In the genomic region with DNA sequence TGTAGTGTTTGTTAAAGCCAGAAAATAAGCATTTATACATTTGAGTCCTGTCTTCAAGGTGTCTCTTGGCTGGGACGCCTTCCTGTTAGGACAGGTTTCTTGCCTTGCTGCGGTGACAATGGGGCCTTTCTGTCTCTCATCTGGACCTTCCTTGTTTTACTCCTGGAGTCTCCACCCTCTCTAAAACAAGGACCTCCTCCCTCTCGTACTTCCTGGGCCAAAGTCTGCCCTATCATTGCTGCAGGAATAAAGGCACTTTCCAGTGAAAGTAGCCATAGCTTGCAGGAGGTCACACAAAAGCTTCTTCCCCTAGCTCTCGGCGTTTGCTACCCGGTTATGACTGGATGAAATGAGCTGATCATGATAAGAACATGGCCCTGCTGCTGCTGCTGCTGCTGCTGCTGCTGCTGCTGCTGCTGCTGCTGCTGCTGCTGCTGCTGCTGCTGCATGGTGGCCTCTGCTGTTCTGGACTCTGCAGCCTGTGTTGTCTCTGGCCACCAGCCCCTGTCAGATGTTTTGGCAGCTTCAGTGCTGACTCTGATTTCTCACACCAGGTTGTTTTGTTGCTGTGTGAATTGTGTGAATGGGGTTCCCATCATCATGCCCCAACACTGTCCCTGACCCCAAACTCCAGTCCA, we compare ENCODE assay signal across 9 mouse cellular contexts.
DNase-seq lines count a peak whose midpoint lies in the region; ATAC-seq lines count a peak whose summit lies in the region.
"Had no signal": no experiment of that assay in that cellular context is flagged by ENCODE, and none has a peak within 500 bp of the region (broad histone marks: within the 10 kb centered on the region; RNA-seq: fewer than 3 reads in every experiment).

No protein-coding gene starts in this region.

- peak overlapping the region; percentile 58 for H3K27ac ChIP-seq in embryonic facial prominence, embryonic 10.5 days (replicated peaks)
- H3K27ac ChIP-seq in heart, embryonic 16.5 days (ENCODE audit: low read length): peak overlapping the region; percentile 83
- no peak overlapping the region for H3K27ac ChIP-seq in hindbrain, embryonic 11.5 days (ENCODE audit: low read depth, low read length)
- H3K27ac ChIP-seq: liver, embryonic 13.5 days had no signal

- 43% methylated on average over 6 of the region's 6 CpGs for WGBS in embryonic facial prominence, embryonic 10.5 days
- 33% methylated on average over 6 of the region's 6 CpGs for WGBS in heart, embryonic 16.5 days
- WGBS in hindbrain, embryonic 11.5 days: 62% methylated on average over 6 of the region's 6 CpGs

- peak; percentile 57; the same call in 1 of the 2 replicates for ATAC-seq in heart, embryonic 16.5 days (replicated peaks; ENCODE audit: extremely low read depth, insufficient read depth, low FRiP score)
- ATAC-seq in hindbrain, embryonic 11.5 days (ENCODE audit: low FRiP score): no peak

- intact Hi-C loops in left cerebral cortex, postnatal 4 days (cut with DNase I): no loop called here
- intact Hi-C loops in left cerebral cortex, postnatal 14 days (cut with DNase I): no loop called here

- no peaks in the 10 kb centered on the region for H3K36me3 ChIP-seq in embryonic facial prominence, embryonic 10.5 days (replicated peaks)
- no peaks in the 10 kb centered on the region for H3K36me3 ChIP-seq in heart, embryonic 16.5 days (ENCODE audit: control insufficient read depth, insufficient read depth)
- no peaks in the 10 kb centered on the region for H3K36me3 ChIP-seq in hindbrain, embryonic 11.5 days (ENCODE audit: control insufficient read depth, insufficient read depth, low read length)
- H3K36me3 ChIP-seq: liver, embryonic 13.5 days had no signal

- no peaks in the 10 kb centered on the region for H3K27me3 ChIP-seq in embryonic facial prominence, embryonic 10.5 days (replicated peaks; ENCODE audit: low read depth, poor library complexity, severe bottlenecking)
- H3K27me3 ChIP-seq in heart, embryonic 16.5 days (ENCODE audit: control insufficient read depth, insufficient read depth, low read length): no peaks in the 10 kb centered on the region
- no peaks in the 10 kb centered on the region for H3K27me3 ChIP-seq in hindbrain, embryonic 11.5 days (ENCODE audit: control insufficient read depth, insufficient read depth, low read length)
- H3K27me3 ChIP-seq: liver, embryonic 13.5 days had no signal

- H3K9ac ChIP-seq in heart, embryonic 16.5 days (ENCODE audit: low read length): no peak overlapping the region
- H3K9ac ChIP-seq in hindbrain, embryonic 11.5 days (ENCODE audit: low read depth, low read length): no peak overlapping the region
- H3K9ac ChIP-seq: liver, embryonic 13.5 days had no signal

- peaks cover 29% of the 10 kb centered on the region for H3K4me1 ChIP-seq in embryonic facial prominence, embryonic 10.5 days
- peaks cover 28% of the 10 kb centered on the region for H3K4me1 ChIP-seq in heart, embryonic 16.5 days (ENCODE audit: control insufficient read depth, insufficient read depth, low read length)
- no peaks in the 10 kb centered on the region for H3K4me1 ChIP-seq in hindbrain, embryonic 11.5 days (replicated peaks; ENCODE audit: control insufficient read depth, insufficient read depth, low read length)

- no peaks in the 10 kb centered on the region for H3K9me3 ChIP-seq in embryonic facial prominence, embryonic 10.5 days
- peaks cover 3% of the 10 kb centered on the region; the same call in 1 of the 2 replicates for H3K9me3 ChIP-seq in heart, embryonic 16.5 days (replicated peaks; ENCODE audit: control insufficient read depth, low read length)
- H3K9me3 ChIP-seq in hindbrain, embryonic 11.5 days (ENCODE audit: control insufficient read depth, low read length): no peaks in the 10 kb centered on the region
- H3K9me3 ChIP-seq: liver, embryonic 13.5 days had no signal

- H3K4me3 ChIP-seq in embryonic facial prominence, embryonic 10.5 days: no peak overlapping the region
- no peak overlapping the region for H3K4me3 ChIP-seq in heart, embryonic 16.5 days (ENCODE audit: low read length)
- H3K4me3 ChIP-seq in hindbrain, embryonic 11.5 days (ENCODE audit: low read depth, low read length): no peak overlapping the region
- H3K4me3 ChIP-seq: liver, embryonic 13.5 days had no signal

- H3K4me2 ChIP-seq in heart, embryonic 16.5 days (ENCODE audit: low read depth, low read length): peak overlapping the region; percentile 34
- no peak overlapping the region for H3K4me2 ChIP-seq in hindbrain, embryonic 11.5 days (replicated peaks; ENCODE audit: low read depth, low read length)
- H3K4me2 ChIP-seq: liver, embryonic 13.5 days had no signal

- peak; percentile 3 for DNase-seq in left cerebral cortex, postnatal 4 days
- no peak for DNase-seq in left cerebral cortex, postnatal 14 days (ENCODE audit: low spot score in 2 of 2)
- no peak for DNase-seq in embryonic facial prominence, embryonic 10.5 days (ENCODE audit: low spot score)
- peak; percentile 23 to 52 for DNase-seq in kidney, postnatal 4 days
- DNase-seq in neural tube, embryonic 10.5 days (ENCODE audit: extremely low spot score, low spot score): no peak
- no peak for DNase-seq in hindbrain, embryonic 11.5 days (ENCODE audit: low spot score)
- DNase-seq: adrenal gland, postnatal 25 days; liver, embryonic 13.5 days had no signal

Comparison
In these comparisons a context has a peak if more than half of its experiments do, and no peak if none do; other contexts are left out.
1. DNase-seq: peak in left cerebral cortex, postnatal 4 days (single experiment) and kidney, postnatal 4 days (2 of 2); none in left cerebral cortex, postnatal 14 days (0 of 2), embryonic facial prominence, embryonic 10.5 days (single experiment), neural tube, embryonic 10.5 days (single experiment) and hindbrain, embryonic 11.5 days (single experiment).